13 mouse cellular contexts compared by ENCODE assay signal in genomic region chr4:106091927-106092675, GRCm38 (mm10).
DNase-seq lines count a peak whose midpoint lies in the region; TF ChIP-seq lines count a peak whose summit lies in the region.
"Had no signal": no experiment of that assay in that cellular context is flagged by ENCODE, and none has a peak within 500 bp of the region (broad histone marks: within the 10 kb centered on the region; RNA-seq: fewer than 3 reads in every experiment).

No protein-coding gene starts in this region.

- H3K36me3 ChIP-seq in kidney, adult 2 months (ENCODE audit: control insufficient read depth, insufficient read depth, low read length), result no peaks in the 10 kb centered on the region
- H3K36me3 ChIP-seq: heart, embryonic 13.5 days; neural tube, embryonic 15.5 days had no signal

- H3K27ac ChIP-seq in kidney, adult 2 months (ENCODE audit: insufficient read depth, low read depth, low read length), result peak overlapping the region; percentile 99
- no peak overlapping the region for H3K27ac ChIP-seq in left cerebral cortex, adult 2 months
- H3K27ac ChIP-seq: heart, embryonic 13.5 days; neural tube, embryonic 15.5 days had no signal

- H3K27me3 ChIP-seq in kidney, adult 2 months (replicated peaks; ENCODE audit: control insufficient read depth, insufficient read depth, low read length), result no peaks in the 10 kb centered on the region
- H3K27me3 ChIP-seq: heart, embryonic 13.5 days; neural tube, embryonic 15.5 days had no signal

- peaks cover 31% of the 10 kb centered on the region for H3K4me1 ChIP-seq in kidney, adult 2 months (ENCODE audit: control insufficient read depth, insufficient read depth, low read length)
- H3K4me1 ChIP-seq: neural tube, embryonic 15.5 days had no signal

- no peak for TF ChIP-seq CTCF in kidney, adult 2 months (conservative IDR thresholded peaks at IDR 0.05; ENCODE audit: insufficient read depth, insufficient read length, low read depth, low read length)
- TF ChIP-seq CTCF in left cerebral cortex, adult 2 months (IDR thresholded peaks at IDR 0.05), result no peak

- TF ChIP-seq POLR2A in kidney, adult 2 months (IDR thresholded peaks at IDR 0.05; ENCODE audit: low read depth, low read length), result no peak

- DNase-seq in testis, postnatal 14 days (ENCODE audit: low spot score), result peak; percentile 13
- DNase-seq in testis, postnatal 10 days (ENCODE audit: low spot score), result no peak
- peak; percentile 86 for DNase-seq in kidney, adult 2 months
- DNase-seq in kidney, postnatal 4 days, result peak; percentile 58 to 73
- DNase-seq in left cerebral cortex, adult 2 months (ENCODE audit: extremely low spot score in 1 of 2, low spot score in 2 of 2), result no peak
- DNase-seq in urinary bladder, postnatal 14 days (ENCODE audit: low spot score), result no peak
- no peak for DNase-seq in c-Kit-positive CD71-positive TER-119-positive erythroid progenitor cells, embryonic 14.5 days (ENCODE audit: low spot score)
- DNase-seq: cerebellum, adult 9-11 months; lung, adult 18-20 months; right cerebral cortex, postnatal 25 days; thymus, postnatal 36 days had no signal

- 27% methylated on average over 9 of the region's 9 CpGs for WGBS in kidney, adult 2 months

- intact Hi-C loops in left cerebral cortex, adult 2 months (cut with DNase I), result no loop called here

- peak overlapping the region; percentile 26; the same call in 1 of the 2 replicates for H3K4me3 ChIP-seq in kidney, adult 2 months (ENCODE audit: insufficient read depth, low read depth, low read length)
- H3K4me3 ChIP-seq in left cerebral cortex, adult 2 months, result no peak overlapping the region
- H3K4me3 ChIP-seq: heart, embryonic 13.5 days; neural tube, embryonic 15.5 days had no signal

Comparison
In these comparisons a context has a peak if more than half of its experiments do, and no peak if none do; other contexts are left out.
1. DNase-seq: peak in testis, postnatal 14 days (single experiment), kidney, adult 2 months (single experiment) and kidney, postnatal 4 days (2 of 2); none in testis, postnatal 10 days (single experiment), left cerebral cortex, adult 2 months (0 of 2), urinary bladder, postnatal 14 days (single experiment) and c-Kit-positive CD71-positive TER-119-positive erythroid progenitor cells, embryonic 14.5 days (single experiment).